Mouse (Mus musculus) forebrain, embryonic 16.5 days (tissue): Measurements from ENCODE around the gene Fbxo40. TPM values are rescaled to one million over a fixed set of nuclear protein-coding genes. Genes with fewer than 3 reads are reported as not detected.

Experiments
- ATAC-seq: fragments of 200-750 bp; cut with Nextera tagmentation; 2 replicates; pipeline ENCODE4 v1.8.0; 2017; ENCODE audit warnings: mild to moderate bottlenecking, moderate library complexity
- H3K27ac ChIP-seq: fragments of 300-500 bp; sonication (generic); 2 replicates; pipeline ENCODE4 v1.5.1; 2014; ENCODE audit warnings: low read length, control low read depth
- H3K27me3 ChIP-seq: fragments of 300-500 bp; sonication (generic); replicated peaks from 2 replicates; pipeline ENCODE4 v1.6.1; 2014; ENCODE audit warnings: low read length; ENCODE audit not compliant: control insufficient read depth, insufficient read depth
- H3K36me3 ChIP-seq: fragments of 300-500 bp; sonication (generic); 2 replicates; pipeline ENCODE4 v1.6.1; 2014; ENCODE audit not compliant: control insufficient read depth, insufficient read depth
- H3K4me1 ChIP-seq: fragments of 300-500 bp; sonication (generic); replicated peaks from 2 replicates; pipeline ENCODE4 v1.6.1; 2014; ENCODE audit warnings: low read length; ENCODE audit not compliant: control insufficient read depth, insufficient read depth
- H3K4me2 ChIP-seq: fragments of 300-500 bp; sonication (generic); 2 replicates; pipeline ENCODE4 v1.6.1; 2014; ENCODE audit warnings: mild to moderate bottlenecking, low read length, control low read depth
- H3K4me3 ChIP-seq: fragments of 300-500 bp; sonication (generic); replicated peaks from 2 replicates; pipeline ENCODE4 v1.5.1; 2014; ENCODE audit warnings: mild to moderate bottlenecking, low read length, control low read depth
- H3K9ac ChIP-seq: fragments of 300-500 bp; sonication (generic); replicated peaks from 2 replicates; pipeline ENCODE4 v1.6.1; 2014; ENCODE audit warnings: low read depth, low read length, control low read depth
- H3K9me3 ChIP-seq: fragments of 300-500 bp; sonication (generic); 2 replicates; pipeline ENCODE4 v1.6.1; 2016; ENCODE audit warnings: low read length; ENCODE audit not compliant: control insufficient read depth
- WGBS: fragments of 180-500 bp; shearing (Covaris S2); extraction: QIAGEN DNeasy Blood & Tissue Kit; methylation state at CpG from one replicate; pipeline ENCODE4 v1.1.7; 2014; 5-methylcytosine and 5-hydroxymethylcytosine counted together
- polyA plus RNA-seq: library from polyadenylated mRNA; unstranded; fragments of >200 nt; fragmentation: Nextera tagmentation; extraction: Ambion mirVana; gene quantifications from 2 replicates; pipeline ENCODE4 v1.2.1, GENCODE M21; 2015

The Fbxo40 gene
- polyA plus RNA-seq, 1 experiment from 2014 or later: 0.08 TPM

DNA sequence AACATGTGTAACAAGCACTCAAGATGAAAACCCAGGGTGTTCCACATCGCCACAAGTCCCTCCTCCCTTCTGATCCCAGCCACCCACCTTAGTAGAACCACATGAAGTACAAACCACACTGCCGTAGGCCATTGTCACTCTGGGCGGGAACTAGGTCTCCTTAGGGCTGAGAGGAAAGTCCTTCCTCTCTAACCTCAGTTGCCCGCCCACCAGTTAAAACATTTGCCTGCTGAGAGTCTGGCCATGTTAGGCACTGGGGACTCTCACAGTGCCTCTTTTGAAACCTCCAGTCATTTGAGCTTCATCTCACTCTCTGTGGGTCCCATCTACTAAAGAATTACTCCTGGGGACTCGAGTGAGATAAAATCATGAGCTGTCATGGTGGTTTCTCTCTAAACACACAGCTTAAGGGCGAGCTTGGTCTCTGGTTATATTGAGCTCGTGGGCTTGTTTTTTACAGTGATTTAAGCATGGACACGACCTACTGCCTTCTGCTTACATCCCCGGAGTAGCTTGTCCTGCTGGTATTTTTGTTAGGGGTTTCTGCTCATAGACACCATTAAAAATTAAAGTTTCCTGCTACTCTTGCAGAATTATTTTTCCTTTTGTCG is 62.7 kb downstream of the Fbxo40 start:
- Histone ChIP-seq H3K9ac (no peak overlapping the region), H3K4me3 (no peak overlapping the region), H3K36me3 (peaks cover 35% of the 10 kb centered on the region), H3K27me3 (no peaks in the 10 kb centered on the region), H3K9me3 (no peaks in the 10 kb centered on the region), H3K4me1 (no peaks in the 10 kb centered on the region), H3K4me2 (no peak overlapping the region), H3K27ac (no peak overlapping the region)
- no peak for ATAC-seq
- 94% methylated on average over 10 of the region's 10 CpGs for WGBS

DNA sequence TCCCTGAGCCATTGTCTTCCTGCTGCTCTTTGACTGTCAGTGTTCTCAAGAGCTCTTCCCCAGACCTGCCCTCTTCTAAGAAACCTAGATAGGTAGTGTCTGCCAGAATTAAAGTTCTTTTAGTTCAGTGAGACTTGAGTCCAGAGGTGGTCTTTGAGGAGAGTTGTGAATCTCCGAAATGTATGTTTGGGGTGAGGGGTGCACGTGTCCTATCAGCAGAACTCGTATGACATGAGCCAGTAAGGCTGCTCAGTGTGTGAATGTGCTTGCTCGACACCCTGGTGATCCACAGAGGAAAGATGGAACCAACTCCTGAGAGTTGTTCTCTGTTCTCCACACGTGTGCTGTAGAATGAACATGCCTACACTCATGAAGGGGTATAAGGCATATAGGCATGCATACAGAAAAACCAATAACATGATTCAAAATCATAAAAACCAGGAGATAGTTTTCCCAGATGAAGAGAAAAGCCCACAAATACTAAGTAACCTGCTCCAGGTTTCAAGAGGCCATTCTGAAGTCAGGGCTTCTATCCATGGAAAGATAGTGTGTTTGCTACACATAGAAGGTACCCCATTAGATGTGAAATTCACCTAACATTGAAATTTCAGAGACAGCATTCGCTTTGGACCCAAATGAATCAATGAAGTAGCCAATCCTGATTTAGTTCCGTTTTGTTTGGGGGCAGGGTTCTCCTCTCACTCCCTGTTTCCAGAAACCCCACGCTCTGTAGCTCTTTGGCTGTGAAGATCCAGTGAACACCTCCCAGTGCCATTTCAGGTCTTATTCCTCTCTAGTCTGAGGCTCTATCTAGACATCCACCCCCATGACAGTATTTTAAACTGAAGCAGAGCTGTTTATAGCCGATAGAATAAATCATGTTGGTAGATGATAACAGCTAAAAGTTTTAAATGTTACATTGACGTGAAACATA is 63.5 kb downstream of the Fbxo40 start:
- Histone ChIP-seq H3K27ac (no peak overlapping the region), H3K4me3 (no peak overlapping the region), H3K36me3 (peaks cover 28% of the 10 kb centered on the region), H3K4me1 (no peaks in the 10 kb centered on the region), H3K27me3 (no peaks in the 10 kb centered on the region), H3K9ac (no peak overlapping the region), H3K9me3 (no peaks in the 10 kb centered on the region), H3K4me2 (no peak overlapping the region)
- 94% methylated on average over 10 of the region's 10 CpGs for WGBS
- no peak for ATAC-seq

DNA sequence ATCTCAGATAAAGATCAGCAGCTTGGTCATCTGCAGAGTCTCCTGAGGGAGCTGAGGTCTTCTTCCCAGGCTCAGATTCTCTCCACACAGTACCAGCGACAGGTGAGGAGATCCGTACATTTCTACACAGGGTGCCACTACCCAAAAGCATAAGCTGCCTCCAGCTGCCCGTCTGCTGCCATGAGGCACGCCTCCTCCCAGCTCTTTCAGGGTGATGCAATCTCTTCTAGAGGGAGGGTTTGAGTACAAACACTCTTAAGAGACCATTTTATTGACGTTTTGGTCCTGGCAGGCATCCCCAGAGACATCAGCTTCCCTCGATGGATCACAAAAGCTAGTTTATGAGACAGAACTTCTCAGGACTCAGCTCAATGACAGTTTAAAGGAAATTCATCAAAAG is 64.5 kb downstream of the Fbxo40 start:
- no peaks in the 10 kb centered on the region for H3K9me3 ChIP-seq
- H3K4me3 ChIP-seq: no peak overlapping the region
- H3K36me3 ChIP-seq: peaks cover 28% of the 10 kb centered on the region
- H3K27ac ChIP-seq: no peak overlapping the region
- H3K4me2 ChIP-seq: no peak overlapping the region
- ATAC-seq: no peak
- H3K4me1 ChIP-seq: no peaks in the 10 kb centered on the region
- no peak overlapping the region for H3K9ac ChIP-seq
- no peaks in the 10 kb centered on the region for H3K27me3 ChIP-seq
- 82% methylated on average over 6 of the region's 6 CpGs for WGBS

DNA sequence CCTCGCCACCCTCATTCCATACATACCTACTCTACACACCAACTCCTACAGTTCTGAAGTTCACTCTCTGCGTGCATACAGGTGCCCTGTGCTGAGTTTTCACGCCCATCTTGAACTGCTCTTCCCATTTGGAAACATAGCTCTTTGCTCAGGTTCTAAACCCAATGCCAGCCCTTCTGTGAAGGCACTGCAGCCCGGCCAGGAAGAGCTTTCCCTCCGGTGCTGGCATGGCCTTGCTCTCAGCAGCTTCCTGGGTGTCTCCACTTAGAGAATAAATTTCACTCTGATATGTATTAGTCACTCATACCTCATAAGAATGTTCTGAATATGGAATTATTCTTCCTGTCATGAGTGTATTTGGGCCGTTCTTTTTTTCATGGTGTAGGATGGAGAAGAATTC is 64.9 kb downstream of the Fbxo40 start:
- Histone ChIP-seq H3K9me3 (no peaks in the 10 kb centered on the region), H3K4me3 (no peak overlapping the region), H3K4me1 (no peaks in the 10 kb centered on the region), H3K36me3 (peaks cover 30% of the 10 kb centered on the region), H3K27ac (no peak overlapping the region), H3K27me3 (no peaks in the 10 kb centered on the region), H3K9ac (no peak overlapping the region), H3K4me2 (no peak overlapping the region)
- ATAC-seq: no peak
- WGBS: 94% methylated on average over 6 of the region's 6 CpGs

DNA sequence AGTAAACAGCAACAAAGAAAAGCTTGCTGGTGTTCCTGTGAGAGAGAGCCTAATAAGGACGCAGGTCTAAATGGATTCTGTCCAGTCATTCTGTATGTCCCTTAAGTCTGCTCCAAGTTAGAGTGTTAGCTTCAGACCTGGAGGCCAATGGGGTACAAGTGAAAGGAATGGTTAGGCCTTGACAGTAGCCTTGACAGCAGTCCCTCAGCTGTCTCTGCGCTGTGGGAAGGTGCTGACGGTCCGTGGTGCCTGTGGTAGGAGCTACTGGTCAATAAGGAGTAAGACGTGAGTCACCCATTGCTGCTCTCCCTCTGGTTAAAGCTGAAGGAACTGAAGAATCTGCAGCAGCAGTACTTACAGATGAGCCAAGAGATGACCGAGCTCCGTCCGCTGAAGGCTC is 66.0 kb downstream of the Fbxo40 start:
- Histone ChIP-seq H3K9ac (no peak overlapping the region), H3K27me3 (no peaks in the 10 kb centered on the region), H3K36me3 (peaks cover 28% of the 10 kb centered on the region), H3K4me3 (no peak overlapping the region), H3K27ac (no peak overlapping the region), H3K4me2 (no peak overlapping the region), H3K9me3 (no peaks in the 10 kb centered on the region), H3K4me1 (no peaks in the 10 kb centered on the region)
- no peak for ATAC-seq
- 93% methylated on average over 8 of the region's 8 CpGs for WGBS

DNA sequence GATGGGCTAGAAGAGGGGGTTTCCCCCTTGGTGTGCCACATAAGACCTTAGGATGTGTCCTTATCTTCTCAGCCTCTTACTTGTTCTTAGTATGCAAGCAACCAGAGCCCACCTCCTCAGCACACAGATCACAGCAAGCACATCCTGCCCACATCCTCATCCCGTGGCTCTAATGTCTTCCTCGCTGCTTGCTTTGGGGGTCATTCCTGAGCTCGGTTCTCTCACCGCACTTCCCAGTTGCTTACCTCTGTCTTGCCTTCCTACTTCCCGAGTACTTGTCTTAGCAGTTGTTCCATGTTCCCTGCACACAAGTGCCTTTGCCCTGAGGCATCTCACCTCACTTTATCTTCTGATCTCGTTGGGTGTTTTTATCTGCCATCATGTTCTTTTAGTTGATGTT is 68.3 kb downstream of the Fbxo40 start:
- no peak overlapping the region for H3K27ac ChIP-seq
- H3K4me2 ChIP-seq: no peak overlapping the region
- WGBS: 87% methylated on average over 6 of the region's 6 CpGs
- no peaks in the 10 kb centered on the region for H3K27me3 ChIP-seq
- no peak overlapping the region for H3K9ac ChIP-seq
- H3K4me3 ChIP-seq: no peak overlapping the region
- H3K4me1 ChIP-seq: no peaks in the 10 kb centered on the region
- no peaks in the 10 kb centered on the region for H3K9me3 ChIP-seq
- no peak for ATAC-seq
- H3K36me3 ChIP-seq: peaks cover 29% of the 10 kb centered on the region

DNA sequence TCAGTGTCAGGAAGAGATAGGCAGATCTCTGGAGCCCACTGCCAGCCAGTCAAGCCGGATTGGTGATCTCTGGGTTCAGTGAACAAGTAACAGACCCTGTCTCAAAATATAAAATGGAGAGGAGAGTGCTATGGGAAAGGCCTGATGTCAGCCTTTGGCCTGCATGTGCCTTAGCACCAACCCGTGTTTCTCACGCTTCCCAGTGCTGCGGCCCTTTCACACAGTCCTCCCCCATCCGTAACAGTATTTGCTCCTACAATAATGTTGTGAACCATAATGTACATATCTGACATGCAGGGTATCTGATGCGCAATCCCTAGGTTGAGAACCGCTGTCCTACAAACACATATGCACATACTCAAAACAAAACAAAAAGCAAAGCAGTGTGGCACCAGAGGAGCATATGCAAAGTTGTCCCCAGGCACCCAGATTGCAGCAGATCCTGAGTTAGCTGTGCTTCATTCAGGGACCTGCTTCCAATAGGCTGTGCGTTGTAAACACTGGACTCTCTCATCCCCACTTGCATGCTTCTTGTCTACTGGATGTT is 69.1 kb downstream of the Fbxo40 start:
- ATAC-seq: no peak
- Histone ChIP-seq H3K27me3 (no peaks in the 10 kb centered on the region), H3K4me3 (no peak overlapping the region), H3K27ac (no peak overlapping the region), H3K4me1 (no peaks in the 10 kb centered on the region), H3K4me2 (no peak overlapping the region), H3K36me3 (peaks cover 25% of the 10 kb centered on the region), H3K9me3 (no peaks in the 10 kb centered on the region), H3K9ac (no peak overlapping the region)
- WGBS: 91% methylated on average over 8 of the region's 8 CpGs

DNA sequence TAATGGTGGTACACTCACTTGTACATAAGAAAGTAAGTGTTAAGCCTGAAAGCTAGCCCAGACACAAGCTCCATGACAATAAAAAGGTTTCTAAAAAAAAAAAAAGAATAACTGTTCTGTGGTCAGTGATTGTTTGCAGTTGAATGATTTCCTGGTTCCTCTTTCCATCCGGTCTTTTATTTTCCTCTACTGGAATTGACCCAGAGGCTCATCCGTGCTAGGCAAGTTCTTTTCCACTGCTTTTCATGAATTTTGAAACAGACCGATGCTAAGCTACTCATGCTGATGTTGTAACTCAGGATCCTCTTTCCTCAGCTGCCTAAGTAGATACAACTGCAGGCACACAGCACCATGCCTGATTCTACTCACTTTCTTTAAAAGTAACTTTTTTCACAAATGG is 69.9 kb downstream of the Fbxo40 start:
- Histone ChIP-seq H3K4me3 (no peak overlapping the region), H3K27ac (no peak overlapping the region), H3K27me3 (no peaks in the 10 kb centered on the region), H3K4me2 (no peak overlapping the region), H3K36me3 (peaks cover 25% of the 10 kb centered on the region), H3K9me3 (no peaks in the 10 kb centered on the region), H3K4me1 (no peaks in the 10 kb centered on the region), H3K9ac (no peak overlapping the region)
- 95% methylated on average over 3 of the region's 3 CpGs for WGBS
- no peak for ATAC-seq

DNA sequence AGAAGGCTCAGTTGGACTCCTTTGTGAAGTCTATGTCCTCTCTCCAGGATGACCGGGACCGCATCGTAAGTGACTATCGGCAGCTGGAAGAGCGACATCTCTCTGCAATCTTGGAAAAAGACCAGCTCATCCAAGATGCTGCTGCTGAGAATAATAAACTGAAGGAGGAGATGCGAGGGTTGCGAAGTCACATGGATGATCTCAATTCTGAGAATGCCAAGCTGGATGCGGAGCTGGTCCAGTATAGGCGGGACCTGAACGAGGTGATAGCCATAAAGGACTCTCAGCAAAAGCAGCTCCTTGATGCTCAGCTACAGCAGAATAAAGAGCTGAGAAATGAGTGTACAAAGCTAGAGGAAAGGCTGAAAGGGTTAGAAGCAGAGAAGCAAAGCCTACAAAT is 71.8 kb downstream of the Fbxo40 start:
- no peak overlapping the region for H3K4me3 ChIP-seq
- no peak overlapping the region for H3K4me2 ChIP-seq
- no peak for ATAC-seq
- H3K9ac ChIP-seq: no peak overlapping the region
- H3K27ac ChIP-seq: no peak overlapping the region
- H3K4me1 ChIP-seq: no peaks in the 10 kb centered on the region
- no peaks in the 10 kb centered on the region for H3K9me3 ChIP-seq
- 95% methylated on average over 10 of the region's 10 CpGs for WGBS
- H3K27me3 ChIP-seq: no peaks in the 10 kb centered on the region
- peaks cover 25% of the 10 kb centered on the region for H3K36me3 ChIP-seq
